In genomic region chr1:90506582-90506981, GRCm38 (mm10) we compare ENCODE assay signal across 18 mouse cellular contexts.
DNase-seq lines count a peak whose midpoint lies in the region; TF ChIP-seq lines count a peak whose summit lies in the region.
"Had no signal": no experiment of that assay in that cellular context is flagged by ENCODE, and none has a peak within 500 bp of the region (broad histone marks: within the 10 kb centered on the region; RNA-seq: fewer than 3 reads in every experiment).

No protein-coding gene starts in this region.

- H3K27ac ChIP-seq in gastrocnemius, adult 2 months, result peak overlapping the region; percentile 78
- H3K27ac ChIP-seq: left cerebral cortex, adult 2 months; liver, embryonic 13.5 days; midbrain, embryonic 12.5 days; stomach, embryonic 15.5 days had no signal

- intact Hi-C loops in gastrocnemius, adult 2 months (cut with DNase I), result no loop called here

- no peak for TF ChIP-seq CTCF in gastrocnemius, adult 2 months (IDR thresholded peaks at IDR 0.05)

- H3K4me3 ChIP-seq in gastrocnemius, adult 2 months, result no peak overlapping the region
- H3K4me3 ChIP-seq: left cerebral cortex, adult 2 months; liver, embryonic 13.5 days; midbrain, embryonic 12.5 days; stomach, embryonic 15.5 days had no signal

- peak; percentile 67 for DNase-seq in gastrocnemius, adult 2 months
- DNase-seq in gastrocnemius, postnatal 4 days (ENCODE audit: low spot score in 2 of 2), result no peak
- peak; percentile 31 to 61 for DNase-seq in kidney, postnatal 4 days
- DNase-seq in kidney, adult 8-10 months, result no peak
- DNase-seq in embryo, embryonic 9.5 days (ENCODE audit: extremely low spot score), result peak; percentile 50
- DNase-seq in skeletal muscle tissue, adult 2 months (ENCODE audit: low read depth, low spot score), result peak; percentile 69
- no peak for DNase-seq in testis, postnatal 10 days (ENCODE audit: low spot score)
- no peak for DNase-seq in cerebellum, postnatal 14 days
- DNase-seq: adrenal gland, postnatal 25 days; cerebellum, postnatal 10 days; forebrain, postnatal 0 days; heart, postnatal 10 days; liver, embryonic 13.5 days; lung, postnatal 14 days; thymus, postnatal 36 days had no signal

Comparison
In these comparisons a context has a peak if more than half of its experiments do, and no peak if none do; other contexts are left out.
1. DNase-seq: peak in gastrocnemius, adult 2 months (single experiment), kidney, postnatal 4 days (2 of 2), embryo, embryonic 9.5 days (single experiment) and skeletal muscle tissue, adult 2 months (single experiment); none in gastrocnemius, postnatal 4 days (0 of 2), kidney, adult 8-10 months (0 of 2), testis, postnatal 10 days (single experiment) and cerebellum, postnatal 14 days (0 of 2).